Mouse (Mus musculus) erythroblast, embryonic 14.5 days (primary cell): ENCODE results near the gene Defb36. TPM values are rescaled to one million over a fixed set of nuclear protein-coding genes. Genes with fewer than 3 reads are reported as not detected.

ENCODE experiments used
- H3K27me3 ChIP-seq: 2 replicates; pipeline ENCODE4 v1.6.1; 2012; ENCODE audit warnings: inconsistent platforms; ENCODE audit not compliant: control insufficient read depth
- H3K36me3 ChIP-seq: 2 replicates; pipeline ENCODE4 v1.6.1; 2012; ENCODE audit warnings: mild to moderate bottlenecking, inconsistent platforms; ENCODE audit not compliant: control insufficient read depth
- H3K4me1 ChIP-seq: 2 replicates; pipeline ENCODE4 v1.6.1; 2012; ENCODE audit warnings: inconsistent platforms; ENCODE audit not compliant: control insufficient read depth
- H3K4me3 ChIP-seq: replicated peaks from 2 replicates; pipeline ENCODE3; 2012; ENCODE audit warnings: moderate library complexity, mild to moderate bottlenecking, inconsistent platforms
- H3K9me3 ChIP-seq: 2 replicates; pipeline ENCODE4 v1.6.1; 2012; ENCODE audit warnings: low read length, inconsistent platforms, mixed read lengths; ENCODE audit not compliant: control insufficient read depth
- GATA1 ChIP-seq: IDR thresholded peaks from 2 replicates; pipeline ENCODE4 v1.6.1; 2012; ENCODE audit warnings: low read length, inconsistent platforms, mixed read lengths
- TAL1 ChIP-seq: IDR thresholded peaks from 3 replicates; pipeline ENCODE4 v1.6.1; 2012; ENCODE audit warnings: low read length, inconsistent platforms, mixed read lengths
- polyA plus RNA-seq: library from polyadenylated mRNA; stranded (reverse); fragments of >175 nt; gene quantifications from 2 replicates; pipeline ENCODE4 v1.2.3, GENCODE M21; 2012

The Defb36 gene
- polyA plus RNA-seq, 1 experiment, result not detected

DNA sequence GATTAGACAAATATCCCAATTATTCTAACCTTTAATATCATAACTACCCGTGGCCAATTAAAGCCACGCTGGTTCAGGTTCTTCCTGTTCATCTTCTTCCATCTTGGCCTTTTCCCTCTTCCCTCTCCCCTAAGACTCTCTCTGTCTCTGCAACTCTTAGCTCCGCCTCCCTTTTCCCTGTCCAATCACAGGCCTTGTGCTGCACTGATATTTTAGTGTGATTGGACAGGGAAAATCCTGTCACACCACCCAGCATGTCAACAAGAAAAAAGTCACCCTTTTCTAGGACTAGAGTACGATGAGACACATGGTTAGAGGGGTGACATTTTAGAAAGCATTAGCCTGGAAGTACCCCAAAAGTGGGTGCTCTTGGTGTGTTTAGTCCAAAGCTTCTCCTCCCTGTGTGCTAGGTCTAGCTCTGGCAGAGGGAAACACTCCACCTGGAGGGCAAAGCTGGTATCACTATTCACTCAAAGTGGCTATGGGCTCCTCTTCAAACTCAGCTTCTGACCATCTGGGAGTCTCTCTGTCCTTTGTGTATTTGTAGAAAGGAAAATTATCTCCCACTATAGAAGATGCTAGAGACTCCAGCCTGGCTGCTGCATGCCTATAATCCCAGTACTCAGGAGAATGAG is 17.1 kb upstream of the Defb36 start:
- TF ChIP-seq TAL1 (no peak), GATA1 (no peak)
- H3K36me3 ChIP-seq, result no peaks in the 10 kb centered on the region
- H3K9me3 ChIP-seq, result no peaks in the 10 kb centered on the region
- H3K4me3 ChIP-seq, result no peak overlapping the region
- no peaks in the 10 kb centered on the region for H3K27me3 ChIP-seq
- H3K4me1 ChIP-seq, result no peaks in the 10 kb centered on the region

DNA sequence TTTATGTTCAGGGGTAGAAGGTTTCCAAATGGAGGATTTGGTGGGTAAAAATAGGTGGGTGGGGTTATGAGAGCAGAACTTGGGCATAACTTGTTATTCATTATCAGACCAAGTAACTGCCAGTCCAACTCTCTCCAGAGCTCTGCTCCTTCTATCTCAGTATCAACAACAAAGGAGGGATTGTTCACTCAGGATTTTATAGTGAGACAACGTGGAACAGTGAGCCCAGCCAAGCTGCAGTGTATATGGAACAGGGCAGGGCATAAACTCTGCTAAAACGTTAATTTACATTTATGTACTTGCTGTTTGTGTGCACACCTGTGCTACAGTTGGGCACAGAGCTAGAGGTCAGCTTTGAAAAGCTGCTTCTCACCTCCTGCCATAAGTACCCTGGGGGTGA is 15.7 kb upstream of the Defb36 start:
- no peaks in the 10 kb centered on the region for H3K36me3 ChIP-seq
- H3K4me1 ChIP-seq, result no peaks in the 10 kb centered on the region
- TF ChIP-seq GATA1 (no peak), TAL1 (no peak)
- no peak overlapping the region for H3K4me3 ChIP-seq
- no peaks in the 10 kb centered on the region for H3K9me3 ChIP-seq
- H3K27me3 ChIP-seq, result no peaks in the 10 kb centered on the region

DNA sequence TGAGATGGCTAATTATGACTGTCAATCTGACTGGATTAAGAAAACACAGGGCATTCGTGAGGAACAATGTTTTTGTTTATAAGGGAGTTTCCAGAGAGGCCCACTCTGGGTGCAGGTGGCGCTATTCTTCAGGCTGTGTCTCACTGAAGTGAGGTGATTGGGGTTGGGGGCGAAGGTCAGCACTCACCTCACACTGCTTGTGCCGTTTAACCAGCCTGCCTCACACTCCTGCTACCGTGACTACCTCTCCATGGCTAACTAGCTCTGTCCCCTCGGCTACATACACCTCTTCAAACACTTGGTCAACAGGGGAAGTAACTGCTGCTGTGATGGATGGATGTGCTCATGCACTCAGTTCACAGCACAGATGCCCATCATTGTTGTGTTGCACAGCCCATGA is 15.1 kb upstream of the Defb36 start:
- H3K9me3 ChIP-seq, result no peaks in the 10 kb centered on the region
- no peaks in the 10 kb centered on the region for H3K4me1 ChIP-seq
- TF ChIP-seq GATA1 (no peak), TAL1 (no peak)
- no peaks in the 10 kb centered on the region for H3K36me3 ChIP-seq
- H3K27me3 ChIP-seq, result no peaks in the 10 kb centered on the region
- H3K4me3 ChIP-seq, result no peak overlapping the region

DNA sequence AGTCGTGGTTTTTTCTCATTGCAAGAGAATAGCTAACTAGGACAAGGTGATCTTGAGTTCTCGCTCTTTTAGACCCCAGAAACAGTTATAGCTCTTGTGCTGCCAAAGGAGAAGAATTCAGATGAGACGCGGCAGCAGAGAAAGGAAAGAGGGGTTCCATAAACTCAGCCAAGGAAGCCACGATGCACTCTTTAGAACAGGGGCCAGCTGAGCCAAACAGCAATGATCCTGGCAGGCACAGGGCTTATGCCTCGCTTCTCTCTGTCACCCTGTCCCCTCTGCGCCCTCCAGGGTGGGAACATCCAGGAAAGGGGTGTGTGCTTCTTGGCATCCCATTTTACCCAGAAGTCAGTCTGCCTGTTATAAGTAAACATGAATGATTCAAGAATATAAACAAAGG is 4.8 kb upstream of the Defb36 start, which contains the start of gene Defb45:
TSS of gene Defb45 (minus strand) at position 101 of the 400 bp plus-strand sequence.
- H3K4me1 ChIP-seq, result no peaks in the 10 kb centered on the region
- H3K9me3 ChIP-seq, result peaks cover 11% of the 10 kb centered on the region
- H3K27me3 ChIP-seq, result no peaks in the 10 kb centered on the region
- no peaks in the 10 kb centered on the region for H3K36me3 ChIP-seq
- TF ChIP-seq TAL1, result no peak
- no peak for TF ChIP-seq GATA1
- no peak within 1 kb of the TSS for H3K4me3 ChIP-seq

DNA sequence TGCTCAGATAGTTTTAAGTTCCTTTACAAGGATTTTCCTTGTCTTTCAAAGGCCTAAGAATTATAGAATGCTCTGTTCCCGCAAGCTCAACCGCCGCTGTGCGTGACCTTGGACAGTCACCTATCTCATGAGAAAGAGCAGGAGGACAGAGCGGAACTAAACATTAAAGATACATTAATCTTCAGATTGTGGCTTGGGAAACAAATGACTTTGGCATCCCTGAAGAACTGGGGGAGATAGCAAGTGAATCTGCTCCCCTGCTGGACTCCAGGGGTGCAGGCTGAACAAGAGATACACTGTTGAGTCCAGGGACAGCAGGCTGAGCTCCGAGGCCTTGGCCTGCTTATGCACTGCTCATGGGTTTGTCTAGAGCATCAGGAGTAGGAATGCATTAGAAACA is 4.1 kb upstream of the Defb36 start:
- Histone ChIP-seq H3K4me1 (no peaks in the 10 kb centered on the region), H3K36me3 (no peaks in the 10 kb centered on the region), H3K9me3 (peaks cover 11% of the 10 kb centered on the region), H3K27me3 (no peaks in the 10 kb centered on the region), H3K4me3 (no peak overlapping the region)
- TF ChIP-seq TAL1, result no peak
- no peak for TF ChIP-seq GATA1

DNA sequence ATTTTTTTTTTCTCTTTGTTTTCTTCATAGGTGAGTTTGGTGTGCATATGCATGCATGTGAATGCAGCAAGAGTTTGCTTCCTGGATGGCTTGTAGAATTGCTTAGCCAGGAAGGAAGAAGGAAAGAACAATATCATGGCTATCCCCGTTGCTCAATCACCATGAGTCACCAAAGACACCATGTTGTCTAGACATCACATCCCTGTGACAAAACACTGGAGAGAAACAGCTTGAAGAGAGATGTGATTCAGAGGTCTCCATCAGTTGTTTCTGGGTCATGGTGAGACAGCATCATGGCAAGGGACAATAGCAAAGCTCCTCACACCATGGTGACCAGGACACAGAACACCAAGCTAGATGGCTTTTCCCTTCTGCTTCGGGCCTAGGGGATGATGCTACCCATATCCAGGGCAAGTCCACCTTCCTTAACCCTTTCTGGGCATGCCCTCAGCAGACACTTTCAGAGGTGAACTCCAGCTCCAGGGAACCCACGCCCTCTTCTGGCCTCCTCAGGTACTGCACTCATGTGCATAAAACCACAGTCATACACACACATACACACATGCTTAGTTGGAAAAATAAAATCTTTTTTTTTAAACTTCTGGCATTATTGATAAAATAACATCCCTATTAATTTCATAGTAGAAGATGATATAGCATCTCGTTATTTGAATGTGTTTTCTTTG is 2.7 kb upstream of the Defb36 start:
- Histone ChIP-seq H3K27me3 (no peaks in the 10 kb centered on the region), H3K4me3 (no peak overlapping the region), H3K4me1 (no peaks in the 10 kb centered on the region), H3K36me3 (no peaks in the 10 kb centered on the region), H3K9me3 (peaks cover 11% of the 10 kb centered on the region)
- no peak for TF ChIP-seq GATA1
- TF ChIP-seq TAL1, result no peak

- no peaks in the 10 kb centered on the region for H3K36me3 ChIP-seq
- TF ChIP-seq TAL1 (no peak), GATA1 (no peak)
- H3K4me1 ChIP-seq, result no peaks in the 10 kb centered on the region
- H3K27me3 ChIP-seq, result no peaks in the 10 kb centered on the region
- peaks cover 3% of the 10 kb centered on the region for H3K9me3 ChIP-seq
- no peak overlapping the region for H3K4me3 ChIP-seq
Observed at GRCm38 (mm10) chr2:152607746-152608145, 3.6 kb downstream of the Defb36 start.

GRCm38 (mm10) chr2:152608719-152609118 is 4.6 kb downstream of the Defb36 start:
- H3K9me3 ChIP-seq, result peaks cover 3% of the 10 kb centered on the region
- TF ChIP-seq TAL1 (no peak), GATA1 (no peak)
- no peaks in the 10 kb centered on the region for H3K36me3 ChIP-seq
- H3K4me3 ChIP-seq, result no peak overlapping the region
- H3K27me3 ChIP-seq, result no peaks in the 10 kb centered on the region
- no peaks in the 10 kb centered on the region for H3K4me1 ChIP-seq

- Histone ChIP-seq H3K36me3 (no peaks in the 10 kb centered on the region), H3K9me3 (peaks cover 3% of the 10 kb centered on the region)
- TF ChIP-seq GATA1 (no peak), TAL1 (no peak)
Observed at GRCm38 (mm10) chr2:152612193-152612592, 8.1 kb downstream of the Defb36 start.

DNA sequence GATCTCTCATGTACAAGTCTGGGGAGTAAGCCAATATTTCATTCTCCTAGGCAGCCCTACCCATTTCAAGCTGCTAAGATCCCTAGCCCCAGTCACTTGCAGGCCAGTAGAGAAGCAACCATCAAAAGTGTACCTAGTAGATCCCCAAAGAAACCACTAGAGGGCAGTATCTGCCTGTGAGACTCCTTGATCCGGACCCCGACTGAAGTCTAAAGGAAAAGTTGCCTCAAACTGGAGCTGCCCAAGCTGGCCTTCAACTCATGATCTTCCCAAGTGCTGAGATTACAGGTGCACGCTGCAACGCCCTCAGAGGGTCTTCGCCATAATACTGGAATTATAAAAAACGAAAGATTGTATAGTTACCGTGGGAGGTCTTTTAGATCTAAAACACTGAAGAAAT is 11.4 kb downstream of the Defb36 start:
- H3K4me3 ChIP-seq, result no peak overlapping the region
- no peaks in the 10 kb centered on the region for H3K4me1 ChIP-seq
- TF ChIP-seq TAL1, result no peak
- TF ChIP-seq GATA1, result no peak
- H3K36me3 ChIP-seq, result no peaks in the 10 kb centered on the region
- no peaks in the 10 kb centered on the region for H3K27me3 ChIP-seq
- no peaks in the 10 kb centered on the region for H3K9me3 ChIP-seq

More at GRCm38 (mm10) chr2:152612193-152612592, 8.1 kb downstream of the Defb36 start:
- Histone ChIP-seq H3K27me3 (no peaks in the 10 kb centered on the region), H3K4me3 (no peak overlapping the region), H3K4me1 (no peaks in the 10 kb centered on the region)
